Mouse (Mus musculus): Measurements from ENCODE around the gene Cfap161. TPM values are rescaled to one million over a fixed set of nuclear protein-coding genes. Genes with fewer than 3 reads are reported as not detected.

Gene Cfap161
- total RNA-seq, 2 experiments from 2014 or later: not detected

Other genes with a start within 250 kb of the Cfap161 start
- 2.9 and 10.2 TPM in 2 replicates for gene Tmc3, start 210.0 kb downstream of the Cfap161 start, total RNA-seq (2015; ENCODE audit: low replicate concordance)
- 8.8 and 12.2 TPM in 2 replicates for gene Tmc3, start 210.0 kb downstream of the Cfap161 start, total RNA-seq (2017; ENCODE audit: low replicate concordance)
- 1.3 and 2.9 TPM in 2 replicates for gene Stard5, start 162.9 kb downstream of the Cfap161 start, total RNA-seq (2015; ENCODE audit: low replicate concordance)
- 3.5 and 4.6 TPM in 2 replicates for gene Stard5, start 162.9 kb downstream of the Cfap161 start, total RNA-seq (2017; ENCODE audit: low replicate concordance)
- 11.1 and 14.0 TPM in 2 replicates for gene Il16, start 49.2 kb downstream of the Cfap161 start, total RNA-seq (2015; ENCODE audit: low replicate concordance)
- 24.1 and 27.3 TPM in 2 replicates for gene Il16, start 49.2 kb downstream of the Cfap161 start, total RNA-seq (2017; ENCODE audit: low replicate concordance)
- gene Tlnrd1, start 89.4 kb upstream of the Cfap161 start, total RNA-seq (2015; ENCODE audit: low replicate concordance): 6.7 and 8.8 TPM in 2 replicates
- gene Tlnrd1, start 89.4 kb upstream of the Cfap161 start, total RNA-seq (2017; ENCODE audit: low replicate concordance): 8.3 and 12.4 TPM in 2 replicates
- gene Mesd, start 89.6 kb upstream of the Cfap161 start, total RNA-seq (2015; ENCODE audit: low replicate concordance): 22.2 and 27.1 TPM in 2 replicates
- 28.9 and 35.9 TPM in 2 replicates for gene Mesd, start 89.6 kb upstream of the Cfap161 start, total RNA-seq (2017; ENCODE audit: low replicate concordance)

Data from erythroblast, adult 5-6 weeks (primary cell).